In the genomic region with DNA sequence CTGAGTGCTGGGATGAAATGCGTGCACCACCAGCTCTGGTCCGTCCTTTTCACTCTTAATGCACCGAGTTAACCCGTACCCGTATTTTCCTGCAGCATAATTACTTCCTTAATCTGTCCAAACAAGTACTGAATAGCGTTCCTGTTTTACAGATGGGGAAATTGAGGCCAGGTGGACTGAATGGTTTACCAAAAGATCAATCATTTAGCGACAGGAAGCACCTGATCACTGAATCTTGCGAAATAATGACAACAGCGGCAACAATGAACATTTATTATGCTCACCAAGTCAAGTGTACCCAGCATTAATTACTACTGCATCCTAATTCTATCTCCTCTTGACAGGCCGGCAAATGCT, we compare ENCODE assay signal across 8 mouse cellular contexts. TPM values are rescaled to one million over a fixed set of nuclear protein-coding genes. Genes with fewer than 3 reads are reported as not detected.
DNase-seq lines count a peak whose midpoint lies in the region; ATAC-seq and TF ChIP-seq lines count a peak whose summit lies in the region.

TSS of gene Slc43a1 (plus strand) at position 258 of the 357 bp plus-strand sequence.

- H3K4me1 ChIP-seq in embryonic facial prominence, embryonic 12.5 days: peaks cover 14% of the 10 kb centered on the region
- peaks cover 21% of the 10 kb centered on the region for H3K4me1 ChIP-seq in hindbrain, embryonic 15.5 days (replicated peaks)
- H3K4me1 ChIP-seq in midbrain, embryonic 16.5 days (ENCODE audit: control insufficient read depth, insufficient read depth, low read length): peaks cover 19% of the 10 kb centered on the region

- DNase-seq in left cerebral cortex, adult 2 months (ENCODE audit: extremely low spot score in 1 of 2, low spot score in 2 of 2): no peak
- DNase-seq in left cerebral cortex, postnatal 14 days (ENCODE audit: low spot score in 2 of 2): no peak
- no peak for DNase-seq in ovary, postnatal 36 days (ENCODE audit: low spot score)
- DNase-seq in thymus, postnatal 4 days: no peak
- DNase-seq in lung, postnatal 14 days: no peak

- H3K36me3 ChIP-seq in embryonic facial prominence, embryonic 12.5 days: no peaks in the 10 kb centered on the region
- H3K36me3 ChIP-seq in hindbrain, embryonic 15.5 days: no peaks in the 10 kb centered on the region
- H3K36me3 ChIP-seq in midbrain, embryonic 16.5 days (ENCODE audit: control insufficient read depth, insufficient read depth, low read length): no peaks in the 10 kb centered on the region

- H3K27me3 ChIP-seq in embryonic facial prominence, embryonic 12.5 days: peaks cover 4% of the 10 kb centered on the region; the same call in 1 of the 2 replicates
- H3K27me3 ChIP-seq in hindbrain, embryonic 15.5 days: peaks cover 48% of the 10 kb centered on the region
- H3K27me3 ChIP-seq in midbrain, embryonic 16.5 days (ENCODE audit: control insufficient read depth, insufficient read depth, low read depth, low read length): peaks cover 48% of the 10 kb centered on the region

- H3K9me3 ChIP-seq in embryonic facial prominence, embryonic 12.5 days: no peaks in the 10 kb centered on the region
- H3K9me3 ChIP-seq in hindbrain, embryonic 15.5 days: no peaks in the 10 kb centered on the region
- H3K9me3 ChIP-seq in midbrain, embryonic 16.5 days (replicated peaks; ENCODE audit: control insufficient read depth, low read length, poor library complexity, severe bottlenecking): no peaks in the 10 kb centered on the region

- peak within 1 kb of the TSS; percentile 48 for H3K4me3 ChIP-seq in left cerebral cortex, adult 2 months
- H3K4me3 ChIP-seq in embryonic facial prominence, embryonic 12.5 days: peak within 1 kb of the TSS; percentile 73
- H3K4me3 ChIP-seq in hindbrain, embryonic 15.5 days: peak within 1 kb of the TSS; percentile 60
- peak within 1 kb of the TSS; percentile 61 for H3K4me3 ChIP-seq in midbrain, embryonic 16.5 days (ENCODE audit: low read depth, low read length)

- H3K9ac ChIP-seq in embryonic facial prominence, embryonic 12.5 days: peak within 1 kb of the TSS; percentile 79
- peak within 1 kb of the TSS; percentile 53 for H3K9ac ChIP-seq in hindbrain, embryonic 15.5 days
- peak within 1 kb of the TSS; percentile 67 for H3K9ac ChIP-seq in midbrain, embryonic 16.5 days (ENCODE audit: low read depth, low read length)

- no peak for TF ChIP-seq CTCF in left cerebral cortex, adult 2 months (IDR thresholded peaks at IDR 0.05)

- intact Hi-C loops in left cerebral cortex, adult 2 months (cut with DNase I): loop anchor here (10.0 kb wide), 1 partner anchor 366 kb away; no protein-coding TSS in a partner anchor
- intact Hi-C loops in left cerebral cortex, postnatal 14 days (cut with DNase I): no loop called here

- ATAC-seq in embryonic facial prominence, embryonic 12.5 days (ENCODE audit: insufficient number of reproducible peaks, insufficient read depth, low FRiP score, low TSS enrichment): no peak
- ATAC-seq in hindbrain, embryonic 15.5 days (ENCODE audit: low FRiP score, low read depth): no peak
- no peak for ATAC-seq in midbrain, embryonic 16.5 days

- H3K27ac ChIP-seq in left cerebral cortex, adult 2 months: no peak within 1 kb of the TSS
- H3K27ac ChIP-seq in embryonic facial prominence, embryonic 12.5 days: peak within 1 kb of the TSS; percentile 90
- no peak within 1 kb of the TSS for H3K27ac ChIP-seq in hindbrain, embryonic 15.5 days (replicated peaks)
- H3K27ac ChIP-seq in midbrain, embryonic 16.5 days (ENCODE audit: low read length): no peak within 1 kb of the TSS

- H3K4me2 ChIP-seq in embryonic facial prominence, embryonic 12.5 days (replicated peaks): peak within 1 kb of the TSS; percentile 86
- H3K4me2 ChIP-seq in hindbrain, embryonic 15.5 days: peak within 1 kb of the TSS; percentile 100
- H3K4me2 ChIP-seq in midbrain, embryonic 16.5 days (ENCODE audit: low read length): peak within 1 kb of the TSS; percentile 100

- 12% methylated on average over 10 of the region's 10 CpGs for WGBS in embryonic facial prominence, embryonic 12.5 days
- WGBS in hindbrain, embryonic 15.5 days: 17% methylated on average over 10 of the region's 10 CpGs
- 20% methylated on average over 10 of the region's 10 CpGs for WGBS in midbrain, embryonic 16.5 days

RNA-seq across cellular contexts. Expression of gene Slc43a1, which starts in this region (rescaled TPM):
- total RNA-seq in left cerebral cortex, adult 2 months (2021): under 1 TPM; 0.27 to 0.30 TPM
- under 1 TPM; 0.15 to 0.24 TPM for total RNA-seq in left cerebral cortex, postnatal 14 days (2021)
- polyA plus RNA-seq in embryonic facial prominence, embryonic 12.5 days (2016; fragmentation: Nextera tagmentation; extraction: Ambion mirVana): 19.0 and 19.6 TPM in 2 replicates
- 2.3 and 2.4 TPM in 2 replicates for polyA plus RNA-seq in hindbrain, embryonic 15.5 days (2015; fragmentation: Nextera tagmentation; extraction: Ambion mirVana)
- polyA plus RNA-seq in midbrain, embryonic 16.5 days (2015; fragmentation: Nextera tagmentation; extraction: Ambion mirVana): 0.73 and 0.91 TPM in 2 replicates
